Mouse (Mus musculus) CH12.LX (cell line): ENCODE results near the gene Pcdh15. TPM values are rescaled to one million over a fixed set of nuclear protein-coding genes. Genes with fewer than 3 reads are reported as not detected.

Experiments used
- DNase-seq: peaks from one replicate; pipeline ENCODE4 v3.0.0-alpha.2; 2013; ENCODE audit errors: extremely low read depth
- H3K27ac ChIP-seq: 2 replicates; pipeline ENCODE4 v1.5.1; 2012; ENCODE audit warnings: low read depth, mild to moderate bottlenecking, control low read depth, moderate library complexity; ENCODE audit not compliant: insufficient read depth
- H3K27me3 ChIP-seq: replicated peaks from 2 replicates; pipeline ENCODE3; 2012; ENCODE audit warnings: inconsistent platforms
- H3K36me3 ChIP-seq, 2 experiments: replicated peaks in 1 of 2; 2 replicates each; pipeline versions ENCODE3 to v1.6.1; 2012; ENCODE audit warnings: inconsistent platforms in 1 of 2, low read length in 1 of 2, mild to moderate bottlenecking in 1 of 2, mixed read lengths in 1 of 2, moderate library complexity in 1 of 2; ENCODE audit not compliant: control insufficient read depth in 1 of 2, insufficient read depth in 1 of 2
- H3K4me1 ChIP-seq, 2 experiments: 2 replicates each; pipeline ENCODE4 v1.6.1; 2012; ENCODE audit warnings: inconsistent platforms in 1 of 2, moderate library complexity in 1 of 2; ENCODE audit not compliant: insufficient read depth in 2 of 2, control insufficient read depth in 1 of 2
- H3K4me2 ChIP-seq: 2 replicates; pipeline ENCODE4 v1.6.1; 2012; ENCODE audit warnings: low read depth, mild to moderate bottlenecking, control low read depth; ENCODE audit not compliant: poor library complexity, insufficient read depth, severe bottlenecking
- H3K4me3 ChIP-seq, 3 experiments: fragments of 150-350 bp in 1 of 3; sonication (generic) in 1 of 3; replicated peaks in 1 of 3; 2 replicates each; pipeline versions ENCODE3 to v1.5.1; 2011 to 2012; ENCODE audit warnings: low read depth in 2 of 3, low read length in 2 of 3, mild to moderate bottlenecking in 2 of 3, moderate library complexity in 2 of 3, control low read depth in 1 of 3, improper control_type of control experiment in 1 of 3, inconsistent platforms in 1 of 3, mixed read lengths in 1 of 3; ENCODE audit not compliant: poor library complexity in 1 of 3
- H3K79me2 ChIP-seq: replicated peaks from 2 replicates; pipeline ENCODE4 v1.6.1; 2012; ENCODE audit warnings: mild to moderate bottlenecking, moderate library complexity; ENCODE audit not compliant: control insufficient read depth, poor library complexity, insufficient read depth, severe bottlenecking; ENCODE audit errors: extremely low read depth
- H3K9ac ChIP-seq: 2 replicates; pipeline ENCODE4 v1.6.1; 2012; ENCODE audit warnings: low read depth, mild to moderate bottlenecking, control low read depth, moderate library complexity; ENCODE audit not compliant: insufficient read depth
- H3K9me3 ChIP-seq: replicated peaks from 2 replicates; pipeline ENCODE3; 2012; ENCODE audit warnings: low read length, inconsistent platforms, mixed read lengths
- CHD1 ChIP-seq: IDR thresholded peaks from 2 replicates; pipeline ENCODE4 v1.6.1; 2012; ENCODE audit warnings: low read depth, low read length, improper control_type of control experiment, inconsistent platforms
- CHD2 ChIP-seq: IDR thresholded peaks from 2 replicates; pipeline ENCODE4 v1.6.1; 2011; ENCODE audit warnings: low read length, improper control_type of control experiment
- CTCF ChIP-seq, 2 experiments: IDR thresholded peaks in 1 of 2; conservative IDR thresholded peaks in 1 of 2; 2 replicates each; pipeline ENCODE4 v1.5.1; 2011 to 2012; ENCODE audit warnings: low read depth in 2 of 2, low read length in 2 of 2, improper control_type of control experiment in 1 of 2, inconsistent platforms in 1 of 2, mild to moderate bottlenecking in 1 of 2, moderate library complexity in 1 of 2
- E2F4 ChIP-seq: IDR thresholded peaks from 2 replicates; pipeline ENCODE4 v1.6.1; 2011; ENCODE audit warnings: low read depth, low read length, improper control_type of control experiment; ENCODE audit not compliant: insufficient replicate concordance
- ELF1 ChIP-seq: IDR thresholded peaks from 2 replicates; pipeline ENCODE4 v1.6.1; 2014; ENCODE audit warnings: low read depth, mild to moderate bottlenecking, inconsistent platforms, low read length, improper control_type of control experiment
- EP300 ChIP-seq: IDR thresholded peaks from 2 replicates; pipeline ENCODE4 v1.6.1; 2011; ENCODE audit warnings: low read length, improper control_type of control experiment
- GABPA ChIP-seq: IDR thresholded peaks from 2 replicates; pipeline ENCODE4 v1.6.1; 2012; ENCODE audit warnings: low read depth, low read length, improper control_type of control experiment, inconsistent platforms; ENCODE audit not compliant: insufficient replicate concordance
- HCFC1 ChIP-seq: IDR thresholded peaks from 2 replicates; pipeline ENCODE4 v1.6.1; 2012; ENCODE audit warnings: low read depth, mild to moderate bottlenecking, inconsistent platforms, low read length, improper control_type of control experiment
- JUND ChIP-seq: conservative IDR thresholded peaks from 2 replicates; pipeline ENCODE4 v1.6.1; 2011; ENCODE audit warnings: low read depth, low read length, improper control_type of control experiment
- KAT2A ChIP-seq: IDR thresholded peaks from 2 replicates; pipeline ENCODE4 v1.6.1; 2012; ENCODE audit warnings: low read length, improper control_type of control experiment, inconsistent platforms; ENCODE audit not compliant: insufficient replicate concordance
- MAFK ChIP-seq: IDR thresholded peaks from 2 replicates; pipeline ENCODE4 v1.6.1; 2011; ENCODE audit warnings: low read length, improper control_type of control experiment; ENCODE audit not compliant: insufficient replicate concordance
- MAX ChIP-seq: IDR thresholded peaks from 2 replicates; pipeline ENCODE4 v1.6.1; 2011; ENCODE audit warnings: low read length, improper control_type of control experiment
- MEF2A ChIP-seq: IDR thresholded peaks from 2 replicates; pipeline ENCODE4 v1.6.1; 2014; ENCODE audit warnings: low read depth, mild to moderate bottlenecking, inconsistent platforms, low read length, improper control_type of control experiment, borderline replicate concordance
- MXI1 ChIP-seq: IDR thresholded peaks from 2 replicates; pipeline ENCODE4 v1.6.1; 2011; ENCODE audit warnings: mild to moderate bottlenecking, low read depth, low read length, improper control_type of control experiment
- PAX5 ChIP-seq: IDR thresholded peaks from 2 replicates; pipeline ENCODE4 v1.6.1; 2012; ENCODE audit warnings: low read length, inconsistent platforms, mixed read lengths
- POLR2A ChIP-seq: IDR thresholded peaks from 2 replicates; pipeline ENCODE4 v1.6.1; 2011; ENCODE audit warnings: low read depth, mild to moderate bottlenecking, improper control_type of control experiment, low read length
- POLR2AphosphoS2 ChIP-seq: IDR thresholded peaks from 2 replicates; pipeline ENCODE4 v1.6.1; 2011; ENCODE audit warnings: low read depth, low read length, improper control_type of control experiment
- RAD21 ChIP-seq: IDR thresholded peaks from 2 replicates; pipeline ENCODE4 v1.6.1; 2011; ENCODE audit warnings: low read depth, mild to moderate bottlenecking, low read length, improper control_type of control experiment, moderate library complexity
- RCOR1 ChIP-seq: conservative IDR thresholded peaks from 2 replicates; pipeline ENCODE4 v1.6.1; 2012; ENCODE audit warnings: low read depth, mild to moderate bottlenecking, inconsistent platforms, low read length, improper control_type of control experiment
- SMC3 ChIP-seq: IDR thresholded peaks from 2 replicates; pipeline ENCODE4 v1.6.1; 2011; ENCODE audit warnings: low read depth, low read length, improper control_type of control experiment
- TCF12 ChIP-seq: IDR thresholded peaks from 2 replicates; pipeline ENCODE4 v1.6.1; 2014; ENCODE audit warnings: low read depth, mild to moderate bottlenecking, inconsistent platforms, low read length, improper control_type of control experiment
- USF2 ChIP-seq: conservative IDR thresholded peaks from 2 replicates; pipeline ENCODE4 v1.6.1; 2011; ENCODE audit warnings: low read depth, low read length, improper control_type of control experiment
- ZC3H11A ChIP-seq: IDR thresholded peaks from 2 replicates; pipeline ENCODE4 v1.6.1; 2012; ENCODE audit warnings: low read depth, mild to moderate bottlenecking, inconsistent platforms, low read length, improper control_type of control experiment
- ZKSCAN1 ChIP-seq: IDR thresholded peaks from 2 replicates; pipeline ENCODE4 v1.6.1; 2012; ENCODE audit warnings: low read depth, inconsistent platforms, low read length, improper control_type of control experiment, borderline replicate concordance
- ZMIZ1 ChIP-seq: IDR thresholded peaks from 2 replicates; pipeline ENCODE4 v1.6.1; 2012; ENCODE audit warnings: low read depth, mild to moderate bottlenecking, inconsistent platforms, low read length, improper control_type of control experiment
- dilution Hi-C: fragments of 300-500 bp; cut with MboI; formaldehyde crosslinking; loops from 2 replicates; pipeline ENCODE4 v1.14.3; 2020; ENCODE audit warnings: low sequenced_read_pairs; ENCODE audit not compliant: extremely low pct_unique_long_range_greater_than_20kb, extremely low pct_ligation_motif_present
- in situ Hi-C: fragments of 300-500 bp; cut with MboI; formaldehyde crosslinking; loops from 3 replicates; pipeline ENCODE4 v1.14.3; 2019; ENCODE audit warnings: low sequenced_read_pairs, low pct_ligation_motif_present, low pct_unique_long_range_greater_than_20kb, mixed read lengths
- polyA plus RNA-seq: library from polyadenylated mRNA; unstranded; fragments of >175 nt; gene quantifications from 2 replicates; pipeline ENCODE4 v1.2.1, GENCODE M21; 2012; ENCODE audit warnings: low read depth; ENCODE audit not compliant: insufficient read length
- total RNA-seq, 2 experiments: library from RNA; depleted of rRNA; stranded (reverse); fragments of 300-350 nt in 1 of 2; fragments of >200 nt in 1 of 2; gene quantifications; 2 replicates each; pipeline ENCODE4 v1.2.3; 2012 to 2014

Gene Pcdh15
- total and polyA plus RNA-seq, 3 experiments, result not detected

DNA sequence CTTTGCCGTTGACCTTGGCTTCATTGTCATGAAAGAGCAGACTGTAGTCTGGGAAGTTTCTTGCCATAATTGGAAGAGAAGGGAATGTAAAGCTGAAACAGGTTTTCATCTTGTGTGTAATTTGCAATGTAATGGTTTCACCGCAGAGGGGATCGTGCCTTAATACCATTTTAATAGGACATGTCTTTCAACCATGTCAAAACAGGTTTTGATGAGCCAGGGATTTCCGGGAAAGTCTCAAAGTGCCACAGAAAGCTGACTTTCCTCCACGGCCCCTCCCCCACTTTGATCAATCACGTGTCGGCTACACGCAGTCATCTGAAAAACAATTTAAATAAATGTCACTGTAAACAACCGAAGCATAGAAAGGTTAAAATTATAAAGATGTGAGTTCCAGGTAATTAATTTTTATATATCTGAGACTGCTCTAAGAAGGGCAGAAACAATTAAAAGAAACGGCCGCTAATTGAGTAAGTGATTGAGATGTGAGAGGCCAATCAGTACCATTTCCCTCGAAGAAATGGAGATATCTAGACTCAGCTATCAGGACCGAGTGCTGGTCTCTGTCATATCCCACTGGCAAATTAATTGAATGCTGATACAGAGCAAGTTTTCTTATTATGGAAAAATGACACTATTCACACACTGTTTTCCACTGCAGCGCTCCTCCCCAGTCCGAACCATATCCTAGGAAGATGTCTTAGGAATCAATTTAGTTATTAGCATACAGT, 1158.7 kb downstream of the Pcdh15 start:
- Histone ChIP-seq H3K4me1 (no peaks in the 10 kb centered on the region), H3K9me3 (no peaks in the 10 kb centered on the region), H3K4me2 (no peak overlapping the region), H3K36me3 (no peaks in the 10 kb centered on the region), H3K9ac (no peak overlapping the region), H3K79me2 (no peaks in the 10 kb centered on the region), H3K4me3 (no peak overlapping the region), H3K27me3 (no peaks in the 10 kb centered on the region), H3K27ac (no peak overlapping the region)
- DNase-seq, result no peak
- TF ChIP-seq ZC3H11A, result no peak
- no peak for TF ChIP-seq TCF12
- no peak for TF ChIP-seq MAFK
- no peak for TF ChIP-seq POLR2AphosphoS2
- no peak for TF ChIP-seq ZMIZ1
- no peak for TF ChIP-seq HCFC1
- TF ChIP-seq JUND, result no peak
- TF ChIP-seq ELF1, result no peak
- no peak for TF ChIP-seq CHD1
- TF ChIP-seq MAX, result no peak
- TF ChIP-seq MXI1, result no peak
- no peak for TF ChIP-seq E2F4
- TF ChIP-seq RCOR1, result no peak
- TF ChIP-seq RAD21, result no peak
- no peak for TF ChIP-seq POLR2A
- no peak for TF ChIP-seq PAX5
- TF ChIP-seq MEF2A, result no peak
- no peak for TF ChIP-seq CTCF (conservative IDR thresholded peaks at IDR 0.05 in 1 of 2, IDR thresholded peaks at IDR 0.05 in 1 of 2; ENCODE audit: low read depth in 2 of 2, low read length in 2 of 2)
- in situ Hi-C loops, result no loop called here
- dilution Hi-C loops, result no loop called here

DNA sequence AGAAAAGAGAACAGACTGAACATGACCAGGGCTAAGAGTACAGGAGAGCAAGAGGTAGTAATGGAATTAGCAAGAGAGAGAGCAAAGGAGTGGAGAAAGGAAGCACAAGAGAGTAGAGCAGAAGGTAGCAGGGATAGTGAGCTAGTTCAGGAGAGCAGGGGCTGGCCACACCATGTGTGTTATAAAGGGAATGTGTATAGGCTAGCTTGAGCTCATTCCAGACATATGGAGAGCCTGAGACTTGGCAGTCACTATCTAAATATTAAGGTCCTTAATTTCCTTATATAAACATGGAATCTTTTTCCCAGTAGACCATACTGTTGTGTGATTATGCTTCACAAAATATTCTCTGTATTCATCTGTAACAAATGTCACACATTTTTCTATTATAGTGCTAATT, 1159.5 kb downstream of the Pcdh15 start:
- in situ Hi-C loops (no loop called here), dilution Hi-C loops (no loop called here)
- H3K9me3 ChIP-seq, result no peaks in the 10 kb centered on the region
- no peak overlapping the region for H3K4me3 ChIP-seq
- no peak overlapping the region for H3K4me2 ChIP-seq
- TF ChIP-seq MXI1 (no peak), EP300 (no peak), ZC3H11A (no peak), CHD2 (no peak), KAT2A (no peak), GABPA (no peak), ZKSCAN1 (no peak), USF2 (no peak), SMC3 (no peak)
- H3K27ac ChIP-seq, result no peak overlapping the region
- H3K4me1 ChIP-seq, result no peaks in the 10 kb centered on the region
- no peak overlapping the region for H3K9ac ChIP-seq
- DNase-seq, result no peak
- H3K79me2 ChIP-seq, result no peaks in the 10 kb centered on the region
- no peaks in the 10 kb centered on the region for H3K27me3 ChIP-seq
- no peaks in the 10 kb centered on the region for H3K36me3 ChIP-seq
